Mouse (Mus musculus) CH12.LX (cell line): ENCODE results near the gene Zfp800.

Source experiments
- CTCF ChIP-seq, 2 experiments: IDR thresholded peaks in 1 of 2; conservative IDR thresholded peaks in 1 of 2; 2 replicates each; pipeline ENCODE4 v1.5.1; 2011 to 2012; ENCODE audit warnings: low read depth in 2 of 2, low read length in 2 of 2, improper control_type of control experiment in 1 of 2, inconsistent platforms in 1 of 2, mild to moderate bottlenecking in 1 of 2, moderate library complexity in 1 of 2
- EP300 ChIP-seq: IDR thresholded peaks from 2 replicates; pipeline ENCODE4 v1.6.1; 2011; ENCODE audit warnings: low read length, improper control_type of control experiment
- HCFC1 ChIP-seq: IDR thresholded peaks from 2 replicates; pipeline ENCODE4 v1.6.1; 2012; ENCODE audit warnings: low read depth, mild to moderate bottlenecking, inconsistent platforms, low read length, improper control_type of control experiment
- POLR2A ChIP-seq: IDR thresholded peaks from 2 replicates; pipeline ENCODE4 v1.6.1; 2011; ENCODE audit warnings: low read depth, mild to moderate bottlenecking, improper control_type of control experiment, low read length
- RCOR1 ChIP-seq: conservative IDR thresholded peaks from 2 replicates; pipeline ENCODE4 v1.6.1; 2012; ENCODE audit warnings: low read depth, mild to moderate bottlenecking, inconsistent platforms, low read length, improper control_type of control experiment
- SIN3A ChIP-seq: IDR thresholded peaks from 2 replicates; pipeline ENCODE4 v1.6.1; 2012; ENCODE audit warnings: low read length, improper control_type of control experiment, inconsistent platforms
- ZNF384 ChIP-seq: IDR thresholded peaks from 2 replicates; pipeline ENCODE4 v1.6.1; 2012; ENCODE audit warnings: low read depth, low read length, improper control_type of control experiment, inconsistent platforms

DNA sequence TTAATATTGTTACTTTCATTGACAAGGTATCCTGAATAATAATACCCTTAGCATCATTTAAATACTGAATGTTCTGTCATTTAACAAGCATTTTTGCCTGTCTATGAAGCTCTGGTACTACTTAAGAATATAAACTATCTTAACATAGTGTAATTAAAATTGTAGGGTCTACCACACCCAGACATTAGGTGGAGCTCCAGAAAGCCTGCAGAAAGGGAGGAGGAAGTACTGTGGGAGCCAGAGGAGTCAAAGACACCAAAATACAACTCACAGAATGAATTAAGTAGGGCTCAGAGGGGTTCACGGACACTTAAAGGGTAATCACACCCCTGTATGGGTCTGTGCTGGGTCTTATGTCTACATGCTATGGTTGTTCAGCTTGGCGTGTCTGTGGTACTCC lies 149.6 kb downstream of the Zfp800 start:
- no peak for TF ChIP-seq CTCF (conservative IDR thresholded peaks at IDR 0.05 in 1 of 2, IDR thresholded peaks at IDR 0.05 in 1 of 2; ENCODE audit: low read depth in 2 of 2, low read length in 2 of 2)
- TF ChIP-seq EP300, result no peak
- TF ChIP-seq POLR2A, result no peak
- TF ChIP-seq HCFC1, result no peak
- no peak for TF ChIP-seq SIN3A
- TF ChIP-seq RCOR1, result no peak
- no peak for TF ChIP-seq ZNF384
